Mouse (Mus musculus): ENCODE results near the gene Slc10a3.
"Not testable (repeated sequence)": the region's sequence is repeated elsewhere in the genome, so short reads cannot be mapped to it uniquely, and the experiment has no call there.

Slc10a3 gene

DNA sequence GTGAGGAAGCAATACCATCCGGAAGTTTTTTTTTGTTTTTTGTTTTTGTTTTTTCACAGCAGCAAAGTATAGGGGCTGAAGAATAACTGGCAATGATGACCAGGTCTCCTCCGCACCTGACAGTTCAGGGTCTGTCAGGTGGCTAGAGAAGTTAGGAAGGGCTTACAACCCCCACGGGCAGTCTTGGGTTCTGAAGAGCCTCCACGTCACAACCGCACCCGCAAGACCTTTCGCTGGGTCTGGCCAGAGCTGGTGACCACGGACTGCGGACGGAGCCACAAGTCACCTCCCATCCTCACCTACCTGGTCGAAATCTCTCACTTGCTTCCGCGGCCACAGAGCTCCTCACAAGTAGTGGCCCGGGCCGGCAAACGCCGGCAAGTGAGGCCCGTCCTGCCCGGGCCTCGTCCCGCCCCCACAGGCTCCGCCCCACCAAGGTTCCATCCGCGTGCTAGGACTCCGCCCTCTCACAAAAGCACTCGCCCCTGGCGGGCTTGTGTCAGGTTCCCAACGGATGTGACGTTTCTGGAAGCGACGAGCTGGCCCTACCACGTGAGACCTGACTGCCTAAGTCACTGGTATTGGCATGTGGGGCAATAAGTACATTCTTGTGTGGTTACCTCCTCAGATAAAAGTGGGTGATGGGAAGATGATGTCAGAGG is at the start of gene Slc10a3, which contains the start of gene Ubl4a:
Slc10a3 (minus strand) TSS at position 462 of the 662 bp plus-strand sequence.
Ubl4a (minus strand) TSS at position 331 of the 662 bp plus-strand sequence.
- peak; percentile 26 for DNase-seq (ENCODE audit: extremely low read depth, low read depth, low spot score)

DNA sequence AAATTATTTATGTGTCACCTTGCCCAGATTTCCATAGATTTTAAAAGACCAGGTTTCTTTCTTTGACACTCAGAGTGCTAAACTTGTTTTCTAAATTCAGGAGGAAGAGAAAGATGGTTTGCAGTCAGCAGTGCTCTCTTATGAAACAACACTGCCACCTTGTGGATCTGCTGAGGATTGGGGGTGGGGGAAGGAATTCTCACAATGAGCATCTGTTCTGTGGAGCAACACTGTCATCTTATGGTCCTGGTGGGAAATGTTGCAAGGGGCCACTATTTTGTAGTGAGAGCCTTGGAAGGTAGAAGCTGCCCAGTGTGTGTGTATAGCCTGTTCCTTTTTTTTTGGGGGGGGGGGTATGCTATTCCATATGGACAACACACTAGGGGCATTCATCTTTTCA is 40.2 kb upstream of the Slc10a3 start:
- no peak for DNase-seq (ENCODE audit: extremely low read depth, low read depth, low spot score)

DNA sequence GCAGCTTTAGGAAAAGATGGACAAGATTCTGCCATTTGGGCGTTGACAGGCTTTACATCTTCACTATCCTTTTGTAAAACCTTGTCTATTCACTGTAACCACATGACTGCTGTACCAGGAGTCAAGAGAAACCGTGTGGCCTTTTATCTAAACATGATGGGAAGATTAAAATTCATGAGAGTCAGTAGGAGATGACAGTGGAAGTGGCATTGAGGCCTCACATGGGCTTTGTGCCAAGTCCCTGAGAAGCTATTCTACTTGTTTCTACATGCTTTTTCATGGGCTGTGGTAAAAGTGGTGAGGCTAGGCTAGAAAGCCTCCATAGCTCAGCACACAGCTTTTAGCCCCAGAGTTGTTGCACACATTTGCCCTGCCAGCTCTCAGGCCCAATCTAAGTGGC is 35.2 kb upstream of the Slc10a3 start:
- DNase-seq (ENCODE audit: extremely low read depth, low read depth, low spot score) = no peak

DNA sequence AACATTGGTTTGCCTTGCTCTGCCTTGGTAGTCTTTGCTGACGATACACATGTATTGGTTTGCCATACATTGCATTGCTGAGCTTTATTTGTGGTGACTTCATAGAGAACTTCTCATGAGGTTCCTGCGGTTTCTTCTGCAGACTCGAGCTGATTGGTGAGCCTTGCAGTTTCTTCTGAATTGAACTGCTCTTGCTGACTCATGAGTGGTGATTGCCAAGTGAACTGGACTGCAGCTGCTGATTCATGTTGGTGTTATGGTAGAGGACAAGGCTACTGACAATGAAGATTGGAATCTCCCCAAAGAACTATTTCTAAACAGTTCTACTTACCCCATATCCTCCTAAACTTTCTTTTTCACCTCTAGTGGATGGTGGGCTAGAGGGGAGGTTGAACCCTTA is 27.0 kb upstream of the Slc10a3 start:
- DNase-seq (ENCODE audit: extremely low read depth, low read depth, low spot score) = no peak

DNA sequence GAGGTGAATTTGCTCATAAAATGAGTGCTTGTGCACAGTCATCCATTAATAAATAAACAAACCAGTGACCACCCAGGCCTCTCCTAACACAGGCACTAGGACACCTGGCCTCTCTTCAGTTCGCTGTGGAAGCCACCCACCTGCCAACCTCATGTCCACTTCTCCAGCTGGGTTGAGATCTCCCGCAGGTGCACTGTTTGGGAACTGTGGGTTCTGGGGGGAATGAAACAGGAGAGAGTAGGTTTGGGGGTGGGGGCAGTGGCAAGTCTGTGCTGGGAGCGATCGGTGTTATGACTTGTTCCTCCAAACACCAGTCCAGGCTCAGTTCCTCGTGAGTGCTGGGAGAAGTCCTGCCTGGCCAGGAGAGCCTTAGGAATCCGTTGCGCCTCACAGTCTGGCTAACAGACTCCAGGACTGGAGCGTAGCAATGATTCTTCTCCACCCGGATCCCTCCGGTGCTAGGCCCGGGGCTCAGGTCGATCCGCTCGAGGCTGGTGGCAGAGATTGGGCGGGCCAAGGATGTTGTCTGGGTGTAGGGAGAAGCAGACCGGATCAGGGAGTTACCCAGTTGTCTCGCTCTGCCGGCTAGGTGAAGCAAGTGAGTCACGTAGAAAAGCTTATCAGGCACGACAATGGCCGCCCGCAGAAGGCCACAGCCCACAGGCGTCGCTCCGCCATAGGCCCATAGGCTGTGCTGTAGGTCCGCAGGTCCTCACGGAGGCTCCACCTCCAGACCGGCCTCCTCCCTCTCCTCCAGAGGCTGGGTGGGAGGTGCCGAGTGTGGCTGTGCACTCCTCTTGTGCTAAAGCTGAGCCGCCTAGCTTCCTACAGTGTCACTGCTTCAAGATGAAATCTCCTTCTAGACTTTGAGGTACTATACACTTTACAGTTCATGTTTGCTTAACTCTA is 19.6 kb upstream of the Slc10a3 start, which contains the start of the genes Fam3a and Ikbkg:
Fam3a (minus strand) TSS at position 738 of the 909 bp plus-strand sequence.
Ikbkg (plus strand) TSS at position 756 of the 909 bp plus-strand sequence.
- DNase-seq (ENCODE audit: extremely low read depth, low read depth, low spot score) = peak; percentile 18

DNA sequence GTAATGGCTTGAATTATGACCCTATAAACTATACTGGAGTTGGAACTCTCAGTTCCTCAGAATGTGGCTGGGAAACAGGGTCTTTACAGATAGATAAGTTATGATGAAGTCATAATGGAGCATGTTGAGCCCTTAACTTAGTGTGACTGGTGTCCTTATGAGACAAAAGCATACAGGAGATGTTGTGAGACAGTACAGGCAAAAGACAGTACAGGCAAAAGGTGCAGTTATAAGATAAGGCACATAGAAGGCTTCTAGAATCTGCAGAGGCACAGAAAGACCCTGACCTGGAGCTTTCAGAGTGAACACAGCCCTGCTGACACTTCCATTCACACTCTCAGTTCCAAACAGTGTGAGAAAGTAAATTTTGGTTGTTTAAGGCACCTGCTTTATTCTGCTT is 15.0 kb upstream of the Slc10a3 start:
- no peak for DNase-seq (ENCODE audit: extremely low read depth, low read depth, low spot score)

DNA sequence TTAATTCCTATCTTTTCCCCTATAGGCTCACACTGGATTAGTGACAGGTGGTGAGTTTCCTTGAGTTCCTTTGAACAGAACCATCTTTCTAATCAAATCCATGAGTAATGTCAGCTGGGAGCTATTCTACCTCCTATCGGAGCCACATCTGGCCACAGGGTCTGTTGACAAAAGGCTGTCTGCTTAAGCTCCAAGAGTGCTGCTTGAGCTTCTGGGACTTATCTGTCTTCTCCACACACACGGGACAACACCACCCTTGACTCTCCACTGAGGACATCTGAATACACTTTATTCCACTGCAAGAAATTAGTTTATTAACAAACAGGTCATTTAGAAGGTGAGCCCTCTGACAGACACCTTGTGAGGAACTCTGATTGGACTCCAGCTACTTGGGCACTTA is 11.3 kb upstream of the Slc10a3 start:
- DNase-seq (ENCODE audit: extremely low read depth, low read depth, low spot score) = no peak

DNA sequence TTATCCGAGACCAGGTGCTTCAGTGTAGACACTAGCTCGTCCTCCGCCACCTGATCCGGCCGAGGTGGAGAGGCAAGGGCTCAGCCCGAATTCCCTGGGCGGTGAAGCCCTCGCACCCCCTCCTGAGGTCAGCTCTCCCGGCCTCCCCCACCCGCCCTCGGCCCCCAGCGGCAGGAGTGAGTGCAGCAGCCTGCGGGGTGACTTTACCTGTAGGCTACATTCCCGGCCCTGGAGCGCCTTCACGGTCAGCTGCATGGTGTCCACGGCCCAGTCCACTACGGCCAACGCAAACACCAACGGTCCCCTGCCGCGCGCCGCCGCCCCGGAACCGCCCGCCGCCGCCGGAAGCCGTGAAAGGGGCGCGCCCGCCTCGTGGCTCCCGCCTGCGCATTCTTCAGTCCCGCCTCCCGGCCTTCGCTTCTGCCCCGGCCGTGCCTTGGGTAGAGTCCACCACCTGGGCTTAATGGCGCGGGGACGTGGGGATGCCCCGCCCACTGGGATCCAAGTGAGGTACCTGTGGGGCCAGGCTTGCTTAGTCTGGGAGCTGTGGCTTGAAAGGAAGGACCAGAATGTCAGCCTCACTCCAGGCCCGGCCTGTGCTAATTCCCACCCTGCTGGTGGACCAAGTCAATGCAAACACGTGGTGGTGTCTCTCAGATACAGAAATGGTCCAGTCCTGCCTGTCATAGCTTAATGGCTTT is 4.8 kb downstream of the Slc10a3 start:
- no peak for DNase-seq (ENCODE audit: extremely low read depth, low read depth, low spot score)

DNA sequence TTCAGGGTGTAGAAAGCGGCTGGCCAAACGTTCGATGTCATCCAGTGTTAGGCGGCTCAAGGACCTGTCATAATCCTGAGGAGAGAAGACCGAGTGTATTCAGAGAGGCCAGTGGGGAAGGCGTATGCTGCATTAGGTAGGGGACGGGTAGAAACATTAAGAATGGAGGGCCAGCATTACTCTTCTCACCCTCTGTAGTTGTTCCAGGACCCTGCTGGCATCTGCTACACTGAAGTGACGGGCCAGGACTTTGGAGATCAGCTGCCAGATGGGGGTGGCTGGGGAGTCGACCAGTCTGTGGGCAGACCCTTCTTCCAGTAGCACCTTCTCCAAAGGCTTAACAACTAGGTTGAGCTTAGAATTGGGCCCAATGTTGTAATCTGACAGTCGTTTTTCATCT is 5.6 kb downstream of the Slc10a3 start:
- no peak for DNase-seq (ENCODE audit: extremely low read depth, low read depth, low spot score)

DNA sequence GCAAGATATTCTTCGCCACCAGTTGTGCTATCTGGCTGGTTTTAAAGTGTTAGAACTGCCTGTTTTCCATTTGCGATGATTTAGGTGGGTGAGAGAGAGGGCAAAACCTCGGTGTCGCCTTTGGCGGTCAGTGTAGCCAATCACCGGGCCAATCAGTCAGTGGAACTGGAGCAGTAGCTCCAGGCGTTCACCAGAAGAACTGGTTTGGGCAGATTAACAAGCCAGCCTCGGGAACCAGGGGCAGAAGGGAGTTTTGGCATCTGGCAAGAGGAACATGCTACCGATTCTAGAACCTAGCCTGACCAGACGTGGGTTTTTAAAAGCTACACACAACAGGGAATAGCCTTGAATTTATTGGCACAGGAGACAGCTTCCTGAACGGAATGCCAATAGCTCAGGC is 14.0 kb downstream of the Slc10a3 start:
- DNase-seq (ENCODE audit: extremely low read depth, low read depth, low spot score) = peak; percentile 36

DNA sequence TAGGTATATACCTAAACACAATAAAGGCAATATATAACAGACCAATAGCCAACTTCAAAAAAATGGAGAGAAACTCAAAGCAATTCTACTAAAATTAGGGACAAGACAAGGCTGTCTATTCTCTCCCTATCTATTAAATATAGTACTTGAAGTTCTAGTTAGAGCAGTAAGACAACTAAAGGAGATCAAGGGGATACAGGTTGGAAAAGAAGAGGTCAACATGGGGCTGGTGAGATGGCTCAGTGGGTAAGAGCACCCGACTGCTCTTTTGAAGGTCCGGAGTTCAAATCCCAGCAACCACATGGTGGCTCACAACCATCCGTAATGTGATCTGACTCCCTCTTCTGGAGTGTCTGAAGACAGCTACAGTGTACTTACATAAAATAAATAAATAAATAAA is 16.1 kb downstream of the Slc10a3 start:
- DNase-seq (ENCODE audit: extremely low read depth, low read depth, low spot score) = not testable (repeated sequence)

DNA sequence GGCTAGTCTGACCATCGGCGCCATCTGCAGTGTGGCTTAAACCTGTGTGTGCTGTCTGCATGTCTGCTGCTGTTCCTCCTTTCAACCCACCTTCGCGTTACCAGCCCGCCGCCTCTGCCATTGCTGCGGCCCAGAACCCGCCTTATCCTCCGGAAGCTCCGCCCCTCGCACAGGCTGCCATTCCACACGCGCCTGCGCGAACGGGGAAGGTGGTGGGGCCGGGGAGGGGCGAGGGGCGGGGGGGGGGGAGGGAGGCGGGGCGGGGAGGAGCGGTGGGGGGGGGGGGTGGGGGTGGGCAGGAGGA is 19.7 kb downstream of the Slc10a3 start, which contains the start of gene Lage3:
Lage3 (minus strand) TSS at position 152 of the 304 bp plus-strand sequence.
- no peak for DNase-seq (ENCODE audit: extremely low read depth, low read depth, low spot score)

DNA sequence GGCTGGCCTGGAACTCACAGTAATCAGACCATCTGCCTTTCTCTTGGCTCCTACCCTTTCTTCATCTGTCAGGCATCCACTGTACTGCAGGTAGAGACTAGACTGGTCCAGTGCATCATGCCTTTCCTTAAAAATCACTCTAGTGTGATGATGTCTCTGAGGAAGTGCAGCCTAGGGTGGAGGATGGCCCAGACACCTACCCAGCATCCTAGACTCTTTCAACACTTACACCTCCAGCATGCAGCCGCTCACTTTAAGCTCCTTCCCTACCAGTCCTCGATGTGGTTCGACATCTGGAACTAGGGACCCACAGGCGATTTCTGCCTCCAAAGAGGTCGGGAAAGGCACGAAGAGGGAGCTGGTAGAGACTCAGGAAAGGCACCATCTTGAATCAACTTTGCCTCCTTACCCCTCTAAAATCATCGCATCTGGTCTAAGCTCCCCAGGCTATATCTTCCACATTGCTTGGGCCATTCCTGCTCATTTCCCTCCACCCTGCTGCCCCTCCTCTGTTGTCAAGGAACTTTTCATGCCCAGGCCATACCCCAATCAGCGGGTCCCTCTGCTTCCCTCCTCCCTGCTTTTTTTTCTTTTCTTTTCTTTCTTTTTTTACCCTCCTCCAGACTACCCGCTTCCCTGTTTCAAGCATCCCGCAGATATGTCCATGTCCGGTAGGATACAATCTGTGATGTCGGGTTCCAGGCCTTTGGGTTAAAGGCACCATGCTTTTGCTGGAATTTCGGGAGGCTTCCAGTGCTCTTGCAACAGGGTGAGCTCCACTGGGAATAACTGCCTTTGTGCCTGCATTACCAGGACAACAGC is 20.3 kb downstream of the Slc10a3 start:
- no peak for DNase-seq (ENCODE audit: extremely low read depth, low read depth, low spot score)

DNA sequence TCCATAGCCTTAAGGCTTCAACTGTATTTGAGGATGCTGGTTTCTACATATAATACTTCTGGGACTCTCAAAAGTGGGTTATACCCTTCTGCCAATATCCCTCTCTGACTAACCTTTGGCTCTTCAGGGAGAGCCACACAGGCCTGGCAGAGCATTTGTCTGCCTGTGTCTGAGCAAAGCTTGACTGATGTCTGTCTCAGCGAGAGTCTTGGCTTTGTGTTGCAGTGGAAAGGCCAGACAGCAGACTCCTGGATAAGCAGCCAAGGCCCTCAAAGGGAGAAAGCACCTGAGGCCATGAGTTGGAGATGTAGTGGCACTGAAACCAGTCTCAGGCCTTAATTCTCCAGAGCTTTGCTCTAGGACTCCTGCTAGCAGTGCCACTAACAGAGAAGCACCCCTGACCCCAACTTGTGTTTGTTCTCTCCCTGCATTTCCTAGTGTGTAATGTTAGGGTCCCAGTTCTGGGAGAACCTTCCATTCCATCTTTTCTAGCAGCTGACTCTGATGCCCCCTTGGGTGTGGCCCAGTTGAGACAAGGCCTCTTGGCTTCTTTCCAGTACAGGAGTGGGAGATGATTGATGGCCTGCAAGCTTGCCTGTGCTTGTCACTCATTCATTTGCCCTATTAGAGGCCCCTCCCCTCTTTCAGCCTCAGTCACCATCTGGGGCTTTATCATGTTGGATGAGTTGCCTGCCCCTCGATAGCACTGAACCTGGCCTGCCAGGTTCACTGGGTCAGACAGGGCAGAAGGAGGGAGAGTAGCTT is 42.8 kb downstream of the Slc10a3 start:
- no peak for DNase-seq (ENCODE audit: extremely low read depth, low read depth, low spot score)

DNA sequence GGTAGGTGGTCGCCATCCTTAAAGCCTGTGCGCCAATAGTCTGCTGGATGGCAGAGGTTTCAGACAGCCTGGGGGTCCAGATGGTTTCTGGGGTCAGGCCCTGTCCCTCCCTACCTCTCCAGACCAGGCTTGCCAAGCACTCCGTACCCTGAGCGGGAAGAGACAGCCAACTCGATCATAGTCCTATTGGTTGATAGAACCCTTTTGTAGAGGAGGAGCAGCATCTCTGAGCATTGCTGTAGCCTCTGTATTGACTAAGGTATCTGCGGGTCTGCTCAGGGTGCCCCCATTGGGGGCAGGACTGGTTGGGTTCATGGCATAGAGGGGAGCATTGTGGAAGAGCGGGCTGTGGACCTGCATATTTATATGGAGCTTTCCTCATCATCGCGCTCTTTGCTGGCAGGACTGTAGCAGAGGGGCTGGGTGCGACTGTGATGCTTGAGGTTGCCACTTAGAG is 43.9 kb downstream of the Slc10a3 start:
- DNase-seq (ENCODE audit: extremely low read depth, low read depth, low spot score) = no peak

DNA sequence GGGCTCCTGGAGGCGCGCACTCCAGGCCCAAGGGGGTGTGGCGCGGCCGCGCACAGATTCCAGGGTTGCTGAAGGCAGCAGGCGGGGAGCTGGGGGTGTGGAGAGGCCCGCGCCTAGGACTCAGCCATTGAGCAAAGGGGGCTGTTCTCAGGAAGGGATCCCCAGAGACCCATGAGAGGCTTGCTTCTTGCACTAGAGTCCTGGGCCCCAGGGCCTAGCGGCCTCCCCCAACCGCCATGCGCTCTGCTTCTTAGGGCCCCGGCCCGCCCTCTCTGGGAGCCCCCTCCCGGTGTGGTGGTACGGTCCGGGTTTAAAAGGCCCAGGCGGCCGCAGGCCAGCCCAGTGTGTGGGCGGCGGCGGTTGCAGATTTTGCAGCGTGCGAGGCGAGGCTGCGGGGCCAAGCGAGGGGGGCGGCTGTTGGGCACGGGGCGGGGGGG is 44.4 kb downstream of the Slc10a3 start, which contains the start of gene Plxna3:
Plxna3 (plus strand) TSS at position 342 of the 437 bp plus-strand sequence.
- DNase-seq (ENCODE audit: extremely low read depth, low read depth, low spot score) = no peak
